Mouse (Mus musculus) forebrain, embryonic 14.5 days (tissue): ENCODE measurements around the gene Bud13. TPM values are rescaled to one million over a fixed set of nuclear protein-coding genes. Genes with fewer than 3 reads are reported as not detected.

Source experiments
- ATAC-seq: fragments of 200-750 bp; cut with Nextera tagmentation; 2 replicates; pipeline ENCODE4 v1.8.0; 2017; ENCODE audit warnings: mild to moderate bottlenecking, moderate library complexity
- DNase-seq: peaks from one replicate; pipeline ENCODE4 v3.0.0-alpha.2; 2015; ENCODE audit warnings: low spot score
- H3K27ac ChIP-seq: fragments of 300-500 bp; sonication (generic); 2 replicates; pipeline ENCODE4 v1.5.1; 2014; ENCODE audit warnings: low read depth, mild to moderate bottlenecking, control low read depth, low read length, moderate library complexity
- H3K27me3 ChIP-seq: fragments of 300-500 bp; sonication (generic); replicated peaks from 2 replicates; pipeline ENCODE4 v1.6.1; 2014; ENCODE audit warnings: low read length, control low read depth, mixed read lengths; ENCODE audit not compliant: control insufficient read depth, insufficient read depth
- H3K36me3 ChIP-seq: fragments of 300-500 bp; sonication (generic); 2 replicates; pipeline ENCODE4 v1.6.1; 2014; ENCODE audit warnings: low read length, control low read depth; ENCODE audit not compliant: control insufficient read depth, insufficient read depth
- H3K4me1 ChIP-seq: fragments of 300-500 bp; sonication (generic); 2 replicates; pipeline ENCODE4 v1.6.1; 2014; ENCODE audit warnings: antibody characterized with exemption, low read length, control low read depth; ENCODE audit not compliant: control insufficient read depth, insufficient read depth
- H3K4me2 ChIP-seq: fragments of 300-500 bp; sonication (generic); 2 replicates; pipeline ENCODE4 v1.6.1; 2014; ENCODE audit warnings: mild to moderate bottlenecking, control low read depth, low read length
- H3K4me3 ChIP-seq: fragments of 300-500 bp; sonication (generic); 2 replicates; pipeline ENCODE4 v1.5.1; 2014; ENCODE audit warnings: low read depth, low read length, control low read depth
- H3K9ac ChIP-seq: fragments of 300-500 bp; sonication (generic); 2 replicates; pipeline ENCODE4 v1.6.1; 2014; ENCODE audit warnings: mild to moderate bottlenecking, low read length, control low read depth, moderate library complexity
- H3K9me3 ChIP-seq: fragments of 300-500 bp; sonication (generic); replicated peaks from 2 replicates; pipeline ENCODE4 v1.6.1; 2016; ENCODE audit warnings: low read length, control low read depth, mixed read lengths; ENCODE audit not compliant: control insufficient read depth
- WGBS: fragments of 180-500 bp; shearing (Covaris S2); extraction: QIAGEN DNeasy Blood & Tissue Kit; methylation state at CpG from one replicate; pipeline ENCODE4 v1.1.7; 2014; 5-methylcytosine and 5-hydroxymethylcytosine counted together
- polyA plus RNA-seq: library from polyadenylated mRNA; unstranded; fragments of >200 nt; fragmentation: Nextera tagmentation; extraction: Ambion mirVana; gene quantifications from 2 replicates; pipeline ENCODE4 v1.2.1, GENCODE M21; 2014

Bud13 gene
- polyA plus RNA-seq, 1 experiment from 2014 or later: 14.9 TPM

- DNase-seq: no peak
- H3K4me3 ChIP-seq: no peak overlapping the region
- no peaks in the 10 kb centered on the region for H3K27me3 ChIP-seq
- peak; percentile 23; the same call in 1 of the 2 replicates for ATAC-seq
- H3K36me3 ChIP-seq: no peaks in the 10 kb centered on the region
- H3K4me1 ChIP-seq: peaks cover 16% of the 10 kb centered on the region
- H3K4me2 ChIP-seq: no peak overlapping the region
- no peaks in the 10 kb centered on the region for H3K9me3 ChIP-seq
- 20% methylated on average over 4 of the region's 4 CpGs for WGBS
- no peak overlapping the region; the same call in 1 of the 2 replicates for H3K27ac ChIP-seq
- H3K9ac ChIP-seq: no peak overlapping the region
Observed at GRCm38 (mm10) chr9:46338384-46338783, 55.6 kb downstream of the Bud13 start.

GRCm38 (mm10) chr9:46339051-46339652 is 56.3 kb downstream of the Bud13 start:
- H3K27ac ChIP-seq: no peak overlapping the region; the same call in 1 of the 2 replicates
- H3K4me1 ChIP-seq: peaks cover 16% of the 10 kb centered on the region
- H3K4me2 ChIP-seq: no peak overlapping the region
- no peak overlapping the region for H3K9ac ChIP-seq
- ATAC-seq (no peak), DNase-seq (no peak)
- H3K9me3 ChIP-seq: no peaks in the 10 kb centered on the region
- H3K36me3 ChIP-seq: no peaks in the 10 kb centered on the region
- H3K27me3 ChIP-seq: no peaks in the 10 kb centered on the region
- WGBS: 74% methylated on average over 4 of the region's 4 CpGs
- no peak overlapping the region for H3K4me3 ChIP-seq

DNA sequence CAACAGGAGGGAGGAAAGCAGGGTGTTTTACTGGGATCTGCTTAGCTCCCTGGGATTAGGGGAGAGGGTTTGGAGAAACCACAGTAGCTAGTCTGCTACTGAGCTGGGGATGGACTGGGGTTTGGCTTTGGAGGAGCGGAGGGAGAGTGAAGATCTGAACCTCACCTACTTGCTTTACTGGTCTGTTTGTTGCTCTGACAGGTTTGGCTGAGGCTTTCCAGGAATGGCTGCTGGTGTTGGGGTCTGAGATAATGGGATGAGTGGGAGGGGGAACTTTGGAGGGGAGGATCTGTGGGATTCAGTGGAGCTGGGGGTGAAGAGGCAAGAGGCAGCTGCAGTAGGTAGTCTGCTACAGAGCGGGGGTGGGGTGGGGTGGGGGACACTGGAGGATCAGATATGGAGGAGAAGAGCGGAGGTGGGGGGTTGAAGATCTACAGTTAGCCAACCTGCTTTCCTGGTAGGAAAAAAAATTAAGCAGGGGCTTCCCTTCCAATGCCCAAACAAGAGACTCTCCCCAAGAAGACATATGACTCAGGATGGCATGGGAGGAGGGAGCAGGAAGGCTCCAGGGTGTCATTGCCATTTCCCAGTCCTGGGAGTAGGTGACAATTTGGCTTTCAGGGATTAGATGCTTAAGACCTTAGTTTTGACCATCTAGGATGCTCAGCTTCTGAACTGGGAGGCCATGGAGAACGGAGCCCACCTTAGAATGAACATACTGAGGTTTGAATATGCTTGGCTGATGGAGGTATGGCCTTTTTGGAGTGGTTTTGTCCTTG is 63.3 kb downstream of the Bud13 start:
- H3K9me3 ChIP-seq: no peaks in the 10 kb centered on the region
- no peaks in the 10 kb centered on the region for H3K27me3 ChIP-seq
- no peak overlapping the region for H3K9ac ChIP-seq
- no peaks in the 10 kb centered on the region for H3K36me3 ChIP-seq
- peaks cover 8% of the 10 kb centered on the region; the same call in 1 of the 2 replicates for H3K4me1 ChIP-seq
- WGBS: 89% methylated on average over 4 of the region's 4 CpGs
- ATAC-seq: no peak
- no peak overlapping the region for H3K27ac ChIP-seq
- no peak overlapping the region for H3K4me3 ChIP-seq
- no peak overlapping the region for H3K4me2 ChIP-seq
- no peak for DNase-seq

Other genes starting within 250 kb of the Bud13 start
- gene Apoa1, start 54.4 kb upstream of the Bud13 start, polyA plus RNA-seq: 1.6 and 2.0 TPM in 2 replicates
- not detected in 2 replicates for gene Apoc3, start 47.4 kb upstream of the Bud13 start, polyA plus RNA-seq
- not detected in 2 replicates for gene Apoa4, start 42.3 kb upstream of the Bud13 start, polyA plus RNA-seq
- gene Apoa5, start 14.4 kb upstream of the Bud13 start, polyA plus RNA-seq: not detected in 2 replicates
- gene Zpr1, start 9.9 kb upstream of the Bud13 start, polyA plus RNA-seq: 68.8 and 70.1 TPM in 2 replicates
- not detected in 2 replicates for gene 4931429L15Rik, start 37.0 kb downstream of the Bud13 start, polyA plus RNA-seq